Mouse (Mus musculus): ENCODE data around the gene Ralbp1. TPM values are rescaled to one million over a fixed set of nuclear protein-coding genes. Genes with fewer than 3 reads are reported as not detected.

The Ralbp1 gene
- polyA plus RNA-seq, 1 experiment from 2014 or later: 47.6 TPM

DNA sequence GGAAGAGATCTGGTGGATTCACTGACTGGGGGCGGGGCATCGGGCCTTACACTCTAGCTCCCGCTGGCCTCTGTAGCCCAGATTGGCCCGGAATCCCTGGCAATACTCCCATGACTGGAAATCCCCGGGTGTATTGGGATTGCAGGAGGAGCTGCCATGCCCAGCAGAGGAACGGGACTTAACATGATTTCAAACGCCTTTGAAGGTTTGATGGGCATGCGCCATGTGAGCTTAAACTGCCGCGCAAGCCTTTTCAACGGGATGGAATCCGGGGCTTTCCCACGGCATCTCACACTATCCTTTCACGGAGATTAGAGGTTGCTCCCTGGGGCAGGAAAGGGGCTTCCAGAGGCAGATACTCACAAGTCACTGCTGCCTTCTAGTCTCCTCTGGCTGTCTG is 19.6 kb upstream of the Ralbp1 start:
- DNase-seq (ENCODE audit: low spot score): no peak
- Histone ChIP-seq H3K9ac (ENCODE audit: low read depth, low read length) (no peak overlapping the region), H3K9me3 (ENCODE audit: control insufficient read depth, low read length) (no peaks in the 10 kb centered on the region), H3K4me2 (replicated peaks; ENCODE audit: low read depth, low read length) (no peak overlapping the region), H3K4me3 (ENCODE audit: low read depth, low read length) (no peak overlapping the region), H3K4me1 (replicated peaks; ENCODE audit: control insufficient read depth, insufficient read depth, low read length) (no peaks in the 10 kb centered on the region), H3K27me3 (ENCODE audit: control insufficient read depth, insufficient read depth, low read length) (no peaks in the 10 kb centered on the region), H3K27ac (ENCODE audit: low read depth, low read length) (no peak overlapping the region), H3K36me3 (ENCODE audit: control insufficient read depth, insufficient read depth, low read length) (no peaks in the 10 kb centered on the region)
- 82% methylated on average over 14 of the region's 14 CpGs for WGBS
- no peak for ATAC-seq (ENCODE audit: low FRiP score)

- H3K9me3 ChIP-seq (ENCODE audit: control insufficient read depth, low read length): no peaks in the 10 kb centered on the region
- 90% methylated on average over 8 of the region's 8 CpGs for WGBS
- H3K9ac ChIP-seq (ENCODE audit: low read depth, low read length): no peak overlapping the region
- no peaks in the 10 kb centered on the region for H3K4me1 ChIP-seq (replicated peaks; ENCODE audit: control insufficient read depth, insufficient read depth, low read length)
- no peaks in the 10 kb centered on the region for H3K27me3 ChIP-seq (ENCODE audit: control insufficient read depth, insufficient read depth, low read length)
- no peak overlapping the region for H3K27ac ChIP-seq (ENCODE audit: low read depth, low read length)
- H3K4me2 ChIP-seq (replicated peaks; ENCODE audit: low read depth, low read length): no peak overlapping the region
- ATAC-seq (ENCODE audit: low FRiP score) (no peak), DNase-seq (ENCODE audit: low spot score) (no peak)
- H3K36me3 ChIP-seq (ENCODE audit: control insufficient read depth, insufficient read depth, low read length): no peaks in the 10 kb centered on the region
- H3K4me3 ChIP-seq (ENCODE audit: low read depth, low read length): no peak overlapping the region
Measured at GRCm38 (mm10) chr17:65903826-65904225, 18.2 kb upstream of the Ralbp1 start.

- no peak overlapping the region for H3K9ac ChIP-seq (ENCODE audit: low read depth, low read length)
- H3K4me3 ChIP-seq (ENCODE audit: low read depth, low read length): no peak overlapping the region
- no peaks in the 10 kb centered on the region for H3K36me3 ChIP-seq (ENCODE audit: control insufficient read depth, insufficient read depth, low read length)
- no peaks in the 10 kb centered on the region for H3K9me3 ChIP-seq (ENCODE audit: control insufficient read depth, low read length)
- H3K27ac ChIP-seq (ENCODE audit: low read depth, low read length): no peak overlapping the region
- 92% methylated on average over 1 of the region's 1 CpGs for WGBS
- ATAC-seq (ENCODE audit: low FRiP score) (no peak), DNase-seq (ENCODE audit: low spot score) (no peak)
- no peak overlapping the region for H3K4me2 ChIP-seq (replicated peaks; ENCODE audit: low read depth, low read length)
- no peaks in the 10 kb centered on the region for H3K4me1 ChIP-seq (replicated peaks; ENCODE audit: control insufficient read depth, insufficient read depth, low read length)
- H3K27me3 ChIP-seq (ENCODE audit: control insufficient read depth, insufficient read depth, low read length): no peaks in the 10 kb centered on the region
Measured at GRCm38 (mm10) chr17:65903011-65903410, 17.4 kb upstream of the Ralbp1 start.

- Histone ChIP-seq H3K27me3 (ENCODE audit: control insufficient read depth, insufficient read depth, low read length) (no peaks in the 10 kb centered on the region), H3K4me1 (replicated peaks; ENCODE audit: control insufficient read depth, insufficient read depth, low read length) (no peaks in the 10 kb centered on the region), H3K4me3 (ENCODE audit: low read depth, low read length) (no peak overlapping the region), H3K36me3 (ENCODE audit: control insufficient read depth, insufficient read depth, low read length) (no peaks in the 10 kb centered on the region), H3K4me2 (replicated peaks; ENCODE audit: low read depth, low read length) (no peak overlapping the region), H3K9ac (ENCODE audit: low read depth, low read length) (no peak overlapping the region), H3K27ac (ENCODE audit: low read depth, low read length) (no peak overlapping the region), H3K9me3 (ENCODE audit: control insufficient read depth, low read length) (no peaks in the 10 kb centered on the region)
- 92% methylated on average over 6 of the region's 6 CpGs for WGBS
- no peak for DNase-seq (ENCODE audit: low spot score)
- ATAC-seq (ENCODE audit: low FRiP score): no peak
Measured at GRCm38 (mm10) chr17:65902281-65902680, 16.7 kb upstream of the Ralbp1 start.

DNA sequence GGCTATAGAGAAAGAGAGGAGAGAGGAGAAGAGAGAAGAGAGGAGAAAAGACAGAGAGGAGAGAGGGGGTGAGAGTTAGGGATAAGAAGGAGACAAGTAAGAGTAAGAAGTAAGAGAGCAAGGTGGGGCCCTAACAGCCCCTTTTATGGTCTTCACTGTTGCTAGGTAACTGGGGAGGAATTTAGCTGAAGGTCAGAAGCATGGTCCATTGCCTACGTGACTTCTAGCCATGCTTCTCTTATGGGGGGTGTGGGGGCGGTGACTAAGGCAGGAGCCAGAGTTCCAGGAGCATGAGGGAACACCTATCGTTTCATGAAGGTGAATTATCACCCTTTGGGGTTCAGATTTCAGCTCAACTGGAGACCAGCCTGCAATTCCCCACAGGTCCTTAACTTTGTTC is 10.4 kb upstream of the Ralbp1 start:
- Histone ChIP-seq H3K4me2 (replicated peaks; ENCODE audit: low read depth, low read length) (no peak overlapping the region), H3K4me1 (replicated peaks; ENCODE audit: control insufficient read depth, insufficient read depth, low read length) (no peaks in the 10 kb centered on the region), H3K36me3 (ENCODE audit: control insufficient read depth, insufficient read depth, low read length) (no peaks in the 10 kb centered on the region), H3K9me3 (ENCODE audit: control insufficient read depth, low read length) (no peaks in the 10 kb centered on the region), H3K4me3 (ENCODE audit: low read depth, low read length) (no peak overlapping the region), H3K27ac (ENCODE audit: low read depth, low read length) (no peak overlapping the region), H3K9ac (ENCODE audit: low read depth, low read length) (no peak overlapping the region), H3K27me3 (ENCODE audit: control insufficient read depth, insufficient read depth, low read length) (no peaks in the 10 kb centered on the region)
- no peak for ATAC-seq (ENCODE audit: low FRiP score)
- 75% methylated on average over 3 of the region's 3 CpGs for WGBS
- DNase-seq (ENCODE audit: low spot score): no peak

GRCm38 (mm10) chr17:65889476-65889875 is 3.9 kb upstream of the Ralbp1 start:
- ATAC-seq (ENCODE audit: low FRiP score) (no peak), DNase-seq (ENCODE audit: low spot score) (no peak)
- Histone ChIP-seq H3K36me3 (ENCODE audit: control insufficient read depth, insufficient read depth, low read length) (no peaks in the 10 kb centered on the region), H3K4me1 (replicated peaks; ENCODE audit: control insufficient read depth, insufficient read depth, low read length) (peaks cover 4% of the 10 kb centered on the region; the same call in 1 of the 2 replicates), H3K4me2 (replicated peaks; ENCODE audit: low read depth, low read length) (no peak overlapping the region), H3K27me3 (ENCODE audit: control insufficient read depth, insufficient read depth, low read length) (no peaks in the 10 kb centered on the region), H3K9ac (ENCODE audit: low read depth, low read length) (no peak overlapping the region), H3K4me3 (ENCODE audit: low read depth, low read length) (no peak overlapping the region), H3K27ac (ENCODE audit: low read depth, low read length) (no peak overlapping the region), H3K9me3 (ENCODE audit: control insufficient read depth, low read length) (no peaks in the 10 kb centered on the region)
- WGBS: 86% methylated on average over 5 of the region's 5 CpGs

DNA sequence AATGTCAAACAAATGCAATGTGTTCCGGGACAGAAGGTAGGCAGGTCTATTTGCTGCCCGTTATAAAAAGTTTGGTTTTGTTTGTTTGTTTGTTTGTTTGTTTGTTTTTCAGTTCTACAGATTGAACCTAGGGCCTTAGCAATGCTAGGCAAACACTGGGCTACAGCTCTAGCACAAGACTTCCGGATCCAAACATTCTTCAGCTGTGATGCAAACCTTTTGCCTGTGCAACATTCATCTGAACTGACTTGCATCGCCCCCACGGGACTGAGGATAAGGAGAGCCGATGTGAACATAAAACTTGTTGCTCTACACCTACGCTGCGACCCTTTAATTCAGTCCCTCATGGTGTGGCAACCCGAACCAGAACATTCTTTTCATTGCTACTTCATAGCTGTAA is 973 bp upstream of the Ralbp1 start:
- H3K9ac ChIP-seq (ENCODE audit: low read depth, low read length): peak overlapping the region; percentile 69; the same call in 1 of the 2 replicates
- no peak for ATAC-seq (ENCODE audit: low FRiP score)

GRCm38 (mm10) chr17:65885398-65885696 is 251 bp downstream of the Ralbp1 start:
- H3K4me2 ChIP-seq (replicated peaks; ENCODE audit: low read depth, low read length): peak overlapping the region; percentile 68
- H3K4me1 ChIP-seq (replicated peaks; ENCODE audit: control insufficient read depth, insufficient read depth, low read length): peaks cover 8% of the 10 kb centered on the region
- H3K27ac ChIP-seq (ENCODE audit: low read depth, low read length): peak overlapping the region; percentile 91
- ATAC-seq (ENCODE audit: low FRiP score): no peak
- H3K9ac ChIP-seq (ENCODE audit: low read depth, low read length): peak overlapping the region; percentile 69
- H3K9me3 ChIP-seq (ENCODE audit: control insufficient read depth, low read length): no peaks in the 10 kb centered on the region
- H3K4me3 ChIP-seq (ENCODE audit: low read depth, low read length): peak overlapping the region; percentile 91
- no peaks in the 10 kb centered on the region for H3K36me3 ChIP-seq (ENCODE audit: control insufficient read depth, insufficient read depth, low read length)
- under 1% methylated on average over 11 of the region's 11 CpGs for WGBS
- DNase-seq (ENCODE audit: low spot score): no peak
- H3K27me3 ChIP-seq (ENCODE audit: control insufficient read depth, insufficient read depth, low read length): no peaks in the 10 kb centered on the region

More for the DNA sequence above, 973 bp upstream of the Ralbp1 start:
- DNase-seq (ENCODE audit: low spot score): no peak
- Histone ChIP-seq H3K36me3 (ENCODE audit: control insufficient read depth, insufficient read depth, low read length) (no peaks in the 10 kb centered on the region), H3K27ac (ENCODE audit: low read depth, low read length) (no peak overlapping the region), H3K4me1 (replicated peaks; ENCODE audit: control insufficient read depth, insufficient read depth, low read length) (peaks cover 8% of the 10 kb centered on the region), H3K9me3 (ENCODE audit: control insufficient read depth, low read length) (no peaks in the 10 kb centered on the region), H3K4me3 (ENCODE audit: low read depth, low read length) (peak overlapping the region; percentile 91; the same call in 1 of the 2 replicates), H3K27me3 (ENCODE audit: control insufficient read depth, insufficient read depth, low read length) (no peaks in the 10 kb centered on the region), H3K4me2 (replicated peaks; ENCODE audit: low read depth, low read length) (peak overlapping the region; percentile 68; the same call in 1 of the 2 replicates)
- WGBS: 85% methylated on average over 9 of the region's 9 CpGs

- no peaks in the 10 kb centered on the region for H3K9me3 ChIP-seq (ENCODE audit: control insufficient read depth, low read length)
- no peaks in the 10 kb centered on the region for H3K27me3 ChIP-seq (ENCODE audit: control insufficient read depth, insufficient read depth, low read length)
- 0% methylated on average over 45 of the region's 67 CpGs for WGBS
- no peaks in the 10 kb centered on the region for H3K36me3 ChIP-seq (ENCODE audit: control insufficient read depth, insufficient read depth, low read length)
- peaks cover 8% of the 10 kb centered on the region for H3K4me1 ChIP-seq (replicated peaks; ENCODE audit: control insufficient read depth, insufficient read depth, low read length)
- peak overlapping the region; percentile 82 for H3K9ac ChIP-seq (ENCODE audit: low read depth, low read length)
- peak overlapping the region; percentile 88 for H3K4me2 ChIP-seq (replicated peaks; ENCODE audit: low read depth, low read length)
- peak; percentile 100 for ATAC-seq (ENCODE audit: low FRiP score)
- DNase-seq (ENCODE audit: low spot score): peak; percentile 99
- H3K4me3 ChIP-seq (ENCODE audit: low read depth, low read length): peak overlapping the region; percentile 91
- H3K27ac ChIP-seq (ENCODE audit: low read depth, low read length): peak overlapping the region; percentile 91
Measured at GRCm38 (mm10) chr17:65884691-65885397, 754 bp downstream of the Ralbp1 start.
